9 mouse cellular contexts compared by ENCODE assay signal in genomic region chr4:134918381-134918780, GRCm38 (mm10). TPM values are rescaled to one million over a fixed set of nuclear protein-coding genes. Genes with fewer than 3 reads are reported as not detected.
A peak's percentile ranks its signal among the peaks of the same experiment; 100 is the strongest.
DNase-seq lines count a peak whose midpoint lies in the region; ATAC-seq lines count a peak whose summit lies in the region.
"Had no signal": no experiment of that assay in that cellular context is flagged by ENCODE, and none has a peak within 500 bp of the region (broad histone marks: within the 10 kb centered on the region; RNA-seq: fewer than 3 reads in every experiment).

No protein-coding gene starts in this region.

- H3K36me3 ChIP-seq in heart, embryonic 10.5 days: 0 out of 2 replicates have a peak, but pooled peaks cover under 1% of the 10 kb centered on the region
- H3K36me3 ChIP-seq in liver, embryonic 16.5 days (ENCODE audit: control insufficient read depth, insufficient read depth): no peaks in the 10 kb centered on the region
- H3K36me3 ChIP-seq: neural tube, embryonic 12.5 days had no signal

- H3K27me3 ChIP-seq in heart, embryonic 10.5 days (ENCODE audit: insufficient read depth, poor library complexity, severe bottlenecking): no peaks in the 10 kb centered on the region
- H3K27me3 ChIP-seq in liver, embryonic 16.5 days (ENCODE audit: control insufficient read depth, insufficient read depth, low read depth, low read length): no peaks in the 10 kb centered on the region
- H3K27me3 ChIP-seq: neural tube, embryonic 12.5 days had no signal

- no peak overlapping the region for H3K4me2 ChIP-seq in liver, embryonic 16.5 days (ENCODE audit: low read depth, low read length)
- H3K4me2 ChIP-seq: neural tube, embryonic 12.5 days had no signal

- 62% methylated on average over 7 of the region's 7 CpGs for WGBS in heart, embryonic 10.5 days
- 32% methylated on average over 7 of the region's 7 CpGs for WGBS in liver, embryonic 16.5 days (ENCODE audit: insufficient replicate concordance)

- no peak overlapping the region for H3K9ac ChIP-seq in liver, embryonic 16.5 days (ENCODE audit: low read depth, low read length)
- H3K9ac ChIP-seq: neural tube, embryonic 12.5 days had no signal

- no peaks in the 10 kb centered on the region for H3K9me3 ChIP-seq in heart, embryonic 10.5 days
- no peaks in the 10 kb centered on the region for H3K9me3 ChIP-seq in liver, embryonic 16.5 days (replicated peaks; ENCODE audit: control insufficient read depth, low read length)
- H3K9me3 ChIP-seq: neural tube, embryonic 12.5 days had no signal

- H3K4me3 ChIP-seq in heart, embryonic 10.5 days: no peak overlapping the region
- no peak overlapping the region for H3K4me3 ChIP-seq in liver, embryonic 16.5 days (ENCODE audit: low read depth, low read length)
- H3K4me3 ChIP-seq: neural tube, embryonic 12.5 days had no signal

- no peak overlapping the region for H3K27ac ChIP-seq in heart, embryonic 10.5 days
- H3K27ac ChIP-seq in liver, embryonic 16.5 days (ENCODE audit: low read length): peak overlapping the region; percentile 25
- H3K27ac ChIP-seq: neural tube, embryonic 12.5 days had no signal

- H3K4me1 ChIP-seq in heart, embryonic 10.5 days: peaks cover 19% of the 10 kb centered on the region
- H3K4me1 ChIP-seq in liver, embryonic 16.5 days (ENCODE audit: control insufficient read depth, low read depth, low read length): peaks cover 53% of the 10 kb centered on the region

- intact Hi-C loops in gastrocnemius, postnatal 36 days (cut with DNase I): no loop called here

- peak; percentile 99 for DNase-seq in heart, adult 11 months
- DNase-seq in heart, embryonic 10.5 days (ENCODE audit: low spot score): no peak
- DNase-seq in MN1 (ENCODE audit: low spot score): peak; percentile 73
- peak; percentile 67 to 71 for DNase-seq in gastrocnemius, postnatal 36 days
- DNase-seq in testis, postnatal 10 days (ENCODE audit: low spot score): peak; percentile 73
- no peak for DNase-seq in embryo, embryonic 11 days
- no peak for DNase-seq in frontal cortex, postnatal 14 days (ENCODE audit: low spot score in 2 of 2)

- no peak for ATAC-seq in liver, embryonic 16.5 days (ENCODE audit: low read depth)

RNA-seq across cellular contexts. Expression of gene Tmem50a, which starts 3.6 kb away (rescaled TPM):
- 129 and 131 TPM in 2 replicates for polyA plus RNA-seq in heart, embryonic 10.5 days (2016; fragmentation: Nextera tagmentation; extraction: Ambion mirVana)
- total RNA-seq in gastrocnemius, postnatal 36 days (2021): 10 to 100 TPM; 28.0 to 28.9 TPM
- 79.1 and 82.5 TPM in 2 replicates for polyA plus RNA-seq in liver, embryonic 16.5 days (2015; fragmentation: Nextera tagmentation; extraction: Ambion mirVana)

RNA-seq across cellular contexts. Expression of gene Rsrp1, which starts 5.0 kb away (rescaled TPM):
- 329 and 376 TPM in 2 replicates for polyA plus RNA-seq in heart, embryonic 10.5 days (2016; fragmentation: Nextera tagmentation; extraction: Ambion mirVana)
- 100 to 1,000 TPM; 146 to 182 TPM for total RNA-seq in gastrocnemius, postnatal 36 days (2021)
- polyA plus RNA-seq in liver, embryonic 16.5 days (2015; fragmentation: Nextera tagmentation; extraction: Ambion mirVana): 315 and 330 TPM in 2 replicates

RNA-seq across cellular contexts. Expression of gene Syf2, which starts 12.3 kb away (rescaled TPM):
- polyA plus RNA-seq in heart, embryonic 10.5 days (2016; fragmentation: Nextera tagmentation; extraction: Ambion mirVana): 52.3 and 63.0 TPM in 2 replicates
- total RNA-seq in gastrocnemius, postnatal 36 days (2021): 10 to 100 TPM; 31.4 to 39.2 TPM
- polyA plus RNA-seq in liver, embryonic 16.5 days (2015; fragmentation: Nextera tagmentation; extraction: Ambion mirVana): 43.9 and 47.8 TPM in 2 replicates

RNA-seq across cellular contexts. Expression of gene Rhd, which starts 54.0 kb away (rescaled TPM):
- polyA plus RNA-seq in heart, embryonic 10.5 days (2016; fragmentation: Nextera tagmentation; extraction: Ambion mirVana): 24.2 and 38.7 TPM in 2 replicates
- not detected for total RNA-seq in gastrocnemius, postnatal 36 days (2021)
- polyA plus RNA-seq in liver, embryonic 16.5 days (2015; fragmentation: Nextera tagmentation; extraction: Ambion mirVana): 522 and 550 TPM in 2 replicates

Comparison
In these comparisons a context has a peak if more than half of its experiments do, and no peak if none do; other contexts are left out.
1. DNase-seq: peak in heart, adult 11 months (single experiment), MN1 (single experiment), gastrocnemius, postnatal 36 days (2 of 2) and testis, postnatal 10 days (single experiment); none in heart, embryonic 10.5 days (single experiment), embryo, embryonic 11 days (single experiment) and frontal cortex, postnatal 14 days (0 of 2).